Mouse (Mus musculus): ENCODE data around the gene Pla1a. TPM values are rescaled to one million over a fixed set of nuclear protein-coding genes. Genes with fewer than 3 reads are reported as not detected.

The Pla1a gene
- polyA plus RNA-seq, 1 experiment = not detected

DNA sequence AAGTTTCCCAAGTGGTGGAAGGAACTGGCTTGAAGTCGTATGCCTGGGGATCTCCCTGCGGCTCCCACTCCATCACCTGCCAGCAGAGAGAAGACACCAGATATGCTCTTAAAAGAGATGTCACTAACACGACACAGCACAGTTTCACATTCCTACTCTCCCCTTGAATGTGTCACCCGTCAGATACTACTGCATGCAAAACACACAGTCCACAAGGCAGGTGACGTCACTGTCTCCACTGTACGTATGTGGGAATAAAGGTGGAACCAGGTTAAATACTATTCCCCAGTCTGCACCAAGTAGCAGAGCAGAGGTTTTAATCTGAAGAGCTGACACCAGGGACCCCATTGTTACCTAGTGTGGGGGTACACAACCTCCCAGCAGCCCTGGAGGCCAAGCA is 7.5 kb upstream of the Pla1a start:
- H3K27ac ChIP-seq (ENCODE audit: insufficient read depth, low read depth, low read length) = no peak overlapping the region
- no peak for TF ChIP-seq CTCF (IDR thresholded peaks at IDR 0.05; ENCODE audit: low read depth, low read length)
- no peak overlapping the region for H3K4me3 ChIP-seq (ENCODE audit: insufficient read depth, low read length)
- H3K4me1 ChIP-seq (ENCODE audit: control insufficient read depth, insufficient read depth, low read length) = peaks cover 38% of the 10 kb centered on the region

DNA sequence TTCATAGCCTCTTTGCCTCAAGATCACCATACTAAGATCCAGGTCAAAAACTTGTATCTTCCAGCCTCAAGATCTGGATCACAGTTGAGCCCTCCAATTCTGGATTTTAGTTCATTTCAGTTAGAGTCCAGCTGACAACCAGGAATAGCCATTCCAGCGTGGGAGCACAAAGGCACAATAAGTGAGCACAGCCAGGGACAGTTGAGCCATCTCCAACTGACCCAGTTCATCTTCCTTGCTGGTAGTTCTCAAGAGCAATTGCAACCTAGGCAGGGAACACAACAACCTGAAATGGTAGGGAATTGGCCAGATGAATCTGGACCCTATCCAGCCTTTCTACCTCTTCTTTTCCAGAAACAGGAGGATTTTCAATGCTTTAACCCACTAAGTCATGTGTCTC is 6.2 kb upstream of the Pla1a start:
- H3K4me1 ChIP-seq (ENCODE audit: control insufficient read depth, insufficient read depth, low read length) = peaks cover 34% of the 10 kb centered on the region
- TF ChIP-seq CTCF (IDR thresholded peaks at IDR 0.05; ENCODE audit: low read depth, low read length) = no peak
- TF ChIP-seq POLR2A (IDR thresholded peaks at IDR 0.05; ENCODE audit: borderline replicate concordance, low read depth, low read length) = no peak
- H3K27ac ChIP-seq (ENCODE audit: insufficient read depth, low read depth, low read length) = no peak overlapping the region
- no peak overlapping the region for H3K4me3 ChIP-seq (ENCODE audit: insufficient read depth, low read length)

DNA sequence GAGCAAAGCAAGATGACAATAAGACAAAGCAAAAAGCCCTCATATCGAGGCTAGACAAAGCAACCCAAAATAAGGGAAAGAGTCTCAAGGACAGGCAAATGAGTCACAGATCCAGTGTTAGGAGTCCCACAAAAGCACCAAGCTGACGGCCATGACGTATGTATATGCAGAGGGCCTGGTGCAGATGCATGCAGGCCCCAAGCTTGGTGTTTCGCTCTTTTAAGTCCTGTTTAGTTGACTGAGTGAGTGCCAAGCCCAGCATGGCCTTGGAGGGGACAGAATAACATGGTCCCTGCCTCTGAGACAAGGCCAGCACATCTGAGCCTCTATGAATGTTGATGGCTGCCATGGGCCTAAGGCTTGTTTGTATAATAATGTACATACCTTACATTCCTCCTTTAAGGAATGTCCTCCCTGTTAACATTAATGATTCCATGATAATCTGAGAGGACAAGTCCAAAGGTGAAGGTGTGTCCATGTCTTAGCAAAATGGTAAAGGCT is 1.4 kb upstream of the Pla1a start:
- Histone ChIP-seq H3K27ac (ENCODE audit: insufficient read depth, low read depth, low read length) (no peak overlapping the region), H3K4me1 (ENCODE audit: control insufficient read depth, insufficient read depth, low read length) (peaks cover 23% of the 10 kb centered on the region), H3K4me3 (ENCODE audit: insufficient read depth, low read length) (no peak overlapping the region)
- no peak for TF ChIP-seq CTCF (IDR thresholded peaks at IDR 0.05; ENCODE audit: low read depth, low read length)
- TF ChIP-seq POLR2A (IDR thresholded peaks at IDR 0.05; ENCODE audit: borderline replicate concordance, low read depth, low read length) = no peak

DNA sequence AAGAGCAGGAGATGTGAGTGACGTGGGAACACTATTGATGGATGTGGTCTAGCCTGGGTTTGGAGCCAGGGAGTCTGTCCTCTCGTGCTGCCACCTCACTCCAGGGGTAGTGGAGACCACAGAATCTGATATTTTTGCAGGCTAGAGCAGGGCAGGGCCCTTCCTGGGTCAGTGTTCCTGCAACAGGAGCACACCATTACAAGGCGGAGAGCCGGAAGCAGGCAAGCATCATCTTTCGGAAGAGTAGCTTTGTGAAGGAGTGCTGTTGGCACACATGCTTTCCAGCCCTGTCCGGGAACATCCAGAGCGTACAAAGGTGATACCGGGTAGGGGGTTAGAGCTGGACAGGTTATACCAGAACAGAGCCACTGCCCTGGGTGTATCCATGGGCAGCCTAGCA is 569 bp upstream of the Pla1a start:
- no peak for TF ChIP-seq CTCF (IDR thresholded peaks at IDR 0.05; ENCODE audit: low read depth, low read length)
- TF ChIP-seq POLR2A (IDR thresholded peaks at IDR 0.05; ENCODE audit: borderline replicate concordance, low read depth, low read length) = no peak
- Histone ChIP-seq H3K27ac (ENCODE audit: insufficient read depth, low read depth, low read length) (no peak overlapping the region), H3K4me3 (ENCODE audit: insufficient read depth, low read length) (no peak overlapping the region), H3K4me1 (ENCODE audit: control insufficient read depth, insufficient read depth, low read length) (peaks cover 23% of the 10 kb centered on the region)

DNA sequence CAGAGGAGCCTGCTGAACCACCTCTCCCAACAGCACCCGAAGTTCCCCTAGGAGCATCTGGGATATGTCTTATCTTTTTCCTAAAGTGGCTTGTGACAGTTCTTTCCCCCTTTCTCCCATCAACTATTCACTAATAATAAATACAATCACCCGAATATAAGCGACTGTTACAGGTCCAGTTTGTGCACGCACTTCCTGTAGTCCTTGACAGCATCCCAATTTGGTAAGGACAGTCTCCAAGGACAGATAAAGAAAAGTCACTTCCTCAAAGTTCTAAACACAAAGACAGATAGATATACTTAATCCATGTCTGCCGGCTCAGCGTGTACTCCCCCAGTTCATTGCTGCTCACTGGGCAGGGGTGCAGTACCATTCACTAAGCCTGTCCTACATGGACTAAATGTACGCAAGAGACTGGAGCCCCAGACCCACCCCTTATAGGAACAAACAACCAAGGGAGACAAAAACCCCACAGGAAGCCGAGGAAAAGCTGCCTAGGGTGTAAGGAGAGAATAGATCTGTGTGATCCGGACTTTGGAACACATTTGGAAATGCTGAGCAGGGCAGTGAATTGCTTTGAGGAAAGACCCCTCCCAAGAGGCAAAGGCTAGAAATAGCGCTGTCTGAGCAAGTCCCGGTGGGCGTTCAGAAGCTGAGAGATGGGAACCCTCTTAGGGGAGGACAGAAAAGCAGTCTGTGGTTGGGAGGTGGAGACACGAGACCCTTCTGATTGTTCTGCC is 1.3 kb downstream of the Pla1a start:
- no peak overlapping the region for H3K4me3 ChIP-seq (ENCODE audit: insufficient read depth, low read length)
- TF ChIP-seq POLR2A (IDR thresholded peaks at IDR 0.05; ENCODE audit: borderline replicate concordance, low read depth, low read length) (no peak), CTCF (IDR thresholded peaks at IDR 0.05; ENCODE audit: low read depth, low read length) (no peak)
- peaks cover 23% of the 10 kb centered on the region for H3K4me1 ChIP-seq (ENCODE audit: control insufficient read depth, insufficient read depth, low read length)
- no peak overlapping the region for H3K27ac ChIP-seq (ENCODE audit: insufficient read depth, low read depth, low read length)

DNA sequence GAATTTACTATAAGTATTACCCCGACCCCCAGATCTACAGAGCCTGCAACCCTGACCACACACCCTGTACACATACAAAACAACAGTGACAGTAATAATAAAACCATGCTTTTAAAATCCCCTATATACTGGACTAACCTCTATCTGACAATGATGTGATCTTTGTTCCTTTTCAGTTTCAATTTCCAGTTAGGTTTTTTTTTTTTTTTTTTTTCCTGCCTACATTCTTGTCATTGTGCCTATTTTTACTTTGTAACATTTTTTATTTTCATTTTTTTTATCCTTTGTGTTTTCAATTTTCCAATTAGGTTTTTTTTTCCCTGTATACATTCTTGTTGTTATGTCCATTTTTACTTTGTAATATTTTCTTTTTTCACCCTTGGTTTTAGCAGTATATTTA is 7.1 kb downstream of the Pla1a start:
- Histone ChIP-seq H3K4me3 (ENCODE audit: insufficient read depth, low read length) (no peak overlapping the region), H3K27ac (ENCODE audit: insufficient read depth, low read depth, low read length) (no peak overlapping the region), H3K4me1 (ENCODE audit: control insufficient read depth, insufficient read depth, low read length) (no peaks in the 10 kb centered on the region)
- no peak for TF ChIP-seq CTCF (IDR thresholded peaks at IDR 0.05; ENCODE audit: low read depth, low read length)
- no peak for TF ChIP-seq POLR2A (IDR thresholded peaks at IDR 0.05; ENCODE audit: borderline replicate concordance, low read depth, low read length)

DNA sequence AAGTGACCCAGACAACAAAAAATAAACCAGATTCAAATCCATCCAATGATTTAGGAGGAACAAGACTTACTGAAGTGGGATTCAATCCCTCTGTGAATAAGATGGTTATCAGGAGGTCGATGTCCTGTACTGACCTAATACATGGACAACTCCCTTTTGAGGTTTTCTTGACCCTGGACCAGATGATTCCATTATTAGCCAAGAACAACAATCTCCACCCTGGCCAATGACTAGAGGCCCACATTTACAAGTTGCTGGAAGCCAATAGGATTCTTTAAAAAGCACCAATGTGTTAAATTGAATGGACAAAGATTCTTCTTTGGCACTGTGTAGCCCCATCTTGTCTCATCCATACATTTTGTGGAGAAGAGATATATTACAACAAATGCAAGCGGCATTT is 7.6 kb downstream of the Pla1a start:
- no peak overlapping the region for H3K27ac ChIP-seq (ENCODE audit: insufficient read depth, low read depth, low read length)
- TF ChIP-seq POLR2A (IDR thresholded peaks at IDR 0.05; ENCODE audit: borderline replicate concordance, low read depth, low read length) (no peak), CTCF (IDR thresholded peaks at IDR 0.05; ENCODE audit: low read depth, low read length) (no peak)
- no peak overlapping the region for H3K4me3 ChIP-seq (ENCODE audit: insufficient read depth, low read length)
- H3K4me1 ChIP-seq (ENCODE audit: control insufficient read depth, insufficient read depth, low read length) = no peaks in the 10 kb centered on the region

DNA sequence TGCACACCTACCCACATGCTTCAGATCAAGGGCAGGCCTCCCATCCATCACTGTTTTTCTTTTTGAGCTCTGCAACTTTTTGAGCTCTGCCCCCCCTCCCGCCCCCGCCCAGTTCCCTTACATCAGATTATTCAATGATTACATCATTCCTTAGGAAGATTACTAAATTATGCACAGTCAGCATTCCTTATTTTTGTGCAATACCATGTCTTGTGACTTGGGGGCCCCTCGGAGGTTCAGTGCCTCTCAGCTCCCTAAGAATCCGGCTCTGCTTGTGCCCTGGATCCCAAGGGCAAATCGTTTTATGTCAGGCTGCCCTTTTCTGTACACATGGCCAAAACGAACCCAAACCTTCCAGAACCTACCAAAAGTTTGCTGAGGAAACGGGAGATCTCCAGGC is 18.0 kb downstream of the Pla1a start:
- Histone ChIP-seq H3K27ac (ENCODE audit: insufficient read depth, low read depth, low read length) (no peak overlapping the region), H3K4me1 (ENCODE audit: control insufficient read depth, insufficient read depth, low read length) (peaks cover 12% of the 10 kb centered on the region), H3K4me3 (ENCODE audit: insufficient read depth, low read length) (no peak overlapping the region)
- no peak for TF ChIP-seq CTCF (IDR thresholded peaks at IDR 0.05; ENCODE audit: low read depth, low read length)
- TF ChIP-seq POLR2A (IDR thresholded peaks at IDR 0.05; ENCODE audit: borderline replicate concordance, low read depth, low read length) = no peak

DNA sequence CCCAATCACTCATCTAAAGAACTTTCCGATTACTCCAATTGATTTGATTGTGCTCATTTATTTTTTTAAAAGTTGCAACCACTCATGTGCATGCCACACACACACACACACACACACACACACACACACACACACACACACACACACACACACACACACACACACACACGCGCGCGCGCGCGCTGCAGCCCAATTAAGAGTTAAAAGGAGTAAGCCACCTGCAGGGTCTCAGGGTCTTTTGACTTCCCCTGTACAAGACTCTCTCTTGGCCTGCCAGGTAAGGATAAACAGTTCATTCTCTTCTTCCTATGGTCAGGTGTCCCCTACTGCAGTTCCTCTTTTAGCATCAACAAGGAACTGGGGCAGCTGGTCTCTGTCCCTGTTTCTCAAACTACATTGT is 24.5 kb downstream of the Pla1a start:
- Histone ChIP-seq H3K4me1 (ENCODE audit: control insufficient read depth, insufficient read depth, low read length) (peaks cover 20% of the 10 kb centered on the region), H3K4me3 (ENCODE audit: insufficient read depth, low read length) (no peak overlapping the region), H3K27ac (ENCODE audit: insufficient read depth, low read depth, low read length) (no peak overlapping the region)
- TF ChIP-seq CTCF (IDR thresholded peaks at IDR 0.05; ENCODE audit: low read depth, low read length) (no peak), POLR2A (IDR thresholded peaks at IDR 0.05; ENCODE audit: borderline replicate concordance, low read depth, low read length) (no peak)

DNA sequence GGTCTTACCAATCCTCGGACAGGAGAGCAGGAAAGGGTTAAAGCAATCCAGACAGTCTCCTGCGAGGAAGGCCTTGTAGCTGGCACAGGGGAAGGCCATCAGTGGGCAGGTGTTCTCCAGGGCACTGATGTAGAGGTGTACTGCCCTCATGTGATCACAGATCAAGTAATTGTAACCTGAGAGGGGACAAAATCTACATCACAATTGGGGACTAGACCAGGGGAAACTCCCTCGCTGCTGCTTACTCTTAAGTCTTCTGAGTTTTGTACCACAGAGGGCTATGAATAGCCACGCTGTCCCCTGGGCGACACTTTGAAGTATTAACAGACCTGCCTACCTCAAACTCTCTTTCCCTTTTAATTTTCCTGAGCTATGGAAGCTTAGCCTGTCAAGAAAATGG is 25.4 kb downstream of the Pla1a start:
- Histone ChIP-seq H3K27ac (ENCODE audit: insufficient read depth, low read depth, low read length) (no peak overlapping the region), H3K4me1 (ENCODE audit: control insufficient read depth, insufficient read depth, low read length) (peaks cover 23% of the 10 kb centered on the region), H3K4me3 (ENCODE audit: insufficient read depth, low read length) (no peak overlapping the region)
- TF ChIP-seq POLR2A (IDR thresholded peaks at IDR 0.05; ENCODE audit: borderline replicate concordance, low read depth, low read length) (no peak), CTCF (IDR thresholded peaks at IDR 0.05; ENCODE audit: low read depth, low read length) (no peak)

All from bone marrow macrophage, adult 2 months (primary cell).